Mouse (Mus musculus): ENCODE data around the gene Gngt2.

DNA sequence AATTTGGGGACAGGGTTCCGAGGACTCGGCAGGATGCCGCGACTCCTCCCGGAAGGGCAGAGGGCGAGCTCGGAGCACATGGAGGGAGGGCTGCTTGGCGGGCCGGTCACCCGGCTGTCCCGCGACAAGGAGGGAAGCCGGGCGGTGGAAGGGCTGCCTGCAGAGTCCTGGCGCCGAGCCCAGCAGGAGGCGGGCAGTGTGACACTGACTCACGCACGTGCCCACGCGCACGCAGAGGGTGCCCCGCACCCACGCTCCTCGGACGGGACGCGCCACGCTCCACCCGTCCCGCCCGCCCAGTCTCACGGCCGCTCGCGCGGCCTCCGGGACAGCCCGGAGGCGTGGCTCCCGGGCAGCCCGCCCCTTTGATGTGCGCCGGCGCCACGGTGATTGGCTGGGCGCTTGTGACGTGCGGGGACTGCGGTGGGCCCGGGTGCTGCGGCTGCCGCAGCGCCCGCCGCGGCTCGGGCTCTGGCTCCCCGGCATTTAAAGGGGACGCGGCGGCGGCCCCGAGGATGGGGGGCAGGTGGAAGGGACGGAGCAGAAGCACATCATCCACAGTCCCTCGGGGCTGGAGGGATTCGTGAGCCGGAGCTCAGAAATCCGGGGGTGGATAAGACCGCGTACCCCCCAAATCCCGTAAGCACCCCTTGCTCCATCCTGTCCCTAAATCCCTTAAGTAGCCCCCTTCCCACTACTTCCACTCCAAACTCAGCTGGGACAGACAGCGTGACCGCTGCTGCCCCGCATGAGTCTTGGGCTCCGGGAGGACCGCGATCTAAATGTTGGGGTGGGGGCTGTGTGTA, 12.7 kb upstream of the Gngt2 start, which contains the start of gene Phospho1:
- TF ChIP-seq CTCF (conservative IDR thresholded peaks at IDR 0.05; ENCODE audit: low read length) (no peak), NANOG (IDR thresholded peaks at IDR 0.05; ENCODE audit: borderline replicate concordance, low read length) (no peak), POU5F1 (IDR thresholded peaks at IDR 0.05; ENCODE audit: borderline replicate concordance, low read length) (no peak)

Measured in E14TG2a.4 (cell line).